Mouse (Mus musculus): ENCODE results near the gene Amotl1. TPM values are rescaled to one million over a fixed set of nuclear protein-coding genes. Genes with fewer than 3 reads are reported as not detected.
A peak's percentile ranks its signal among the peaks of the same experiment; 100 is the strongest.

Gene Amotl1
- total and polyA plus RNA-seq, 3 experiments = 2.3 to 4.9 (median 3.1) TPM

DNA sequence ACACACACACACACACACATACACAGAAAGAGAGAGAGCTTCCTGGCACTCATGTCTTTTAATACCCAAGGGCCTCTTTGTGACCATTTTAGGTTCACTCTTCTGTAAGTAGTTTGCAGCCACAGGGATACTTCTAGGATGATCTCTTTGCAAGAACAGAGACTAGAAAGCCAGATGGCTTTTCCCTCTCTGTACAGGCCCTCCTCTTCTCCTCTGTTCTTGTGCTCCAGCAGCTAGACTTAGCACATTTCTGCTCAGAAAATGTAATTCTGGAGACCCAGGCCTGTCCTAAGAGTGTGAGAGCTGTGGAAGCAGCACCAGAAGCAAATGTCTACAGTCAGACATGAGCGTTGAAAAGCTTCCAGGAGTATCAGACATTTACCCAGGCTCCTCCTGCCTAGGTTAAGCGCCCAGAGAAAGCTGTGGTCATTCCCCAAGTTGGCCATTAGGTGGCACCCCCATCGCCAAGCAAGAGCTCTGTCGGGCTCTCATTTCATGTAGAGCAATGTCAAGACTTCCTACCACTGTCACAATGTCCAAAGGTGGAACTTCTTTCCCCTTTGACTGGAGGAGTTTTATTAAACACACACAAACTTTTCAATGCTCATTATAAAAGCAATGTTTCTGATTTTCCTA, 121.3 kb downstream of the Amotl1 start:
- peak; percentile 39 for DNase-seq (ENCODE audit: low spot score)
- no peak for TF ChIP-seq GATA1 (IDR thresholded peaks at IDR 0.05; ENCODE audit: borderline replicate concordance, low read length)
- TF ChIP-seq CTCF (IDR thresholded peaks at IDR 0.05; ENCODE audit: low read depth, low read length) = peak; percentile 68; the same call in 1 of the 2 replicates
- Histone ChIP-seq H3K4me3 (ENCODE audit: low read depth, low read length) (no peak overlapping the region), H3K36me3 (replicated peaks) (no peaks in the 10 kb centered on the region), H3K27me3 (ENCODE audit: insufficient read depth, low read length) (peaks cover 21% of the 10 kb centered on the region), H3K9me3 (replicated peaks) (no peaks in the 10 kb centered on the region), H3K4me1 (ENCODE audit: insufficient read depth, low read depth, low read length) (no peaks in the 10 kb centered on the region)
- peak; percentile 54; the same call in 1 of the 2 replicates for ATAC-seq (ENCODE audit: extremely low read depth, insufficient number of reproducible peaks, low FRiP score, poor library complexity, severe bottlenecking)

GRCm38 (mm10) chr9:14521695-14522094, 123.2 kb downstream of the Amotl1 start:
- no peak for ATAC-seq (ENCODE audit: extremely low read depth, insufficient number of reproducible peaks, low FRiP score, poor library complexity, severe bottlenecking)

DNA sequence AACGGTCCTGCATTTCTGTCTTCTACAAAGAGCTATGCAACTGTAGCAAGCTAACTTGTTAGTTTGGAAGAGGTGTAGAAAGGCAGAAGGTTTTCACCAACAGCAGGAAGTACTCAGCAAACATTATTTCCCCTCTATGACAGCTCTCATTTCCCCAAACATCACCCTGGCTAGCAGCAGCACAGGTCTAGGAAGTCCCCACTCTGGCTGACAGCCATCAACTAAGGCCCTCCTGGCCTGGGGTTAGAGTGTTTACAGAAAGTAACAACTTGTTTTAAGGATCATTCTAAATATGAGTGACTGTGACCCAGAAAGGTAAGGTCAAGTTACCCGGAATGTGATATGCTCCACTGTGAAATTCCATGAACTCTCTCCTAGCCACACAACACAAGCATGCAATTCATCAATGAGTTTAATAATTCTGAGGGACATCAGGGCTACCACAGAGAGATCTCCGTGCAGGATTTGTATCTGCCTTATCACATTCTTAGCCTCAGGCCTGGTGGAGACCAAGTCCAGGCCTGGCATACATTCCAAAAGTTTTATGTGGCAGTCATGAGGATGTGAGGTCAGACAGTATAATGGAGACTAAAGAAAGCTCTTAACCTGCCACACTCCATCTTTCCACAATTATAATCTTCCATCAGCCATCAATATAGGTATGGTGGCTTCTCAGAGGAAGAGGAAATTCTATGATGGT, 123.7 kb downstream of the Amotl1 start:
- no peak overlapping the region for H3K4me3 ChIP-seq (ENCODE audit: low read depth, low read length)
- TF ChIP-seq CTCF (IDR thresholded peaks at IDR 0.05; ENCODE audit: low read depth, low read length) (no peak), TAL1 (conservative IDR thresholded peaks at IDR 0.05; ENCODE audit: low read depth, low read length) (no peak), GATA2 (IDR thresholded peaks at IDR 0.05; ENCODE audit: borderline replicate concordance, low read depth, low read length) (no peak), POLR2AphosphoS5 (IDR thresholded peaks at IDR 0.05; ENCODE audit: insufficient replicate concordance, low read depth, low read length) (no peak), GATA1 (IDR thresholded peaks at IDR 0.05; ENCODE audit: borderline replicate concordance, low read length) (no peak)
- DNase-seq (ENCODE audit: low spot score) = no peak
- H3K27me3 ChIP-seq (ENCODE audit: insufficient read depth, low read length) = peaks cover 21% of the 10 kb centered on the region
- H3K4me1 ChIP-seq (ENCODE audit: insufficient read depth, low read depth, low read length) = no peaks in the 10 kb centered on the region
- no peaks in the 10 kb centered on the region for H3K9me3 ChIP-seq (replicated peaks)
- no peaks in the 10 kb centered on the region for H3K36me3 ChIP-seq (replicated peaks)
- ATAC-seq (ENCODE audit: extremely low read depth, insufficient number of reproducible peaks, low FRiP score, poor library complexity, severe bottlenecking) = no peak

More at GRCm38 (mm10) chr9:14521695-14522094, 123.2 kb downstream of the Amotl1 start:
- DNase-seq (ENCODE audit: low spot score) = no peak
- H3K27me3 ChIP-seq (ENCODE audit: insufficient read depth, low read length) = peaks cover 21% of the 10 kb centered on the region
- H3K4me3 ChIP-seq (ENCODE audit: low read depth, low read length) = no peak overlapping the region
- no peaks in the 10 kb centered on the region for H3K9me3 ChIP-seq (replicated peaks)
- no peak for TF ChIP-seq GATA2 (IDR thresholded peaks at IDR 0.05; ENCODE audit: borderline replicate concordance, low read depth, low read length)
- TF ChIP-seq GATA1 (IDR thresholded peaks at IDR 0.05; ENCODE audit: borderline replicate concordance, low read length) = no peak
- no peak for TF ChIP-seq CTCF (IDR thresholded peaks at IDR 0.05; ENCODE audit: low read depth, low read length)
- no peak for TF ChIP-seq TAL1 (conservative IDR thresholded peaks at IDR 0.05; ENCODE audit: low read depth, low read length)
- TF ChIP-seq POLR2AphosphoS5 (IDR thresholded peaks at IDR 0.05; ENCODE audit: insufficient replicate concordance, low read depth, low read length) = no peak
- no peaks in the 10 kb centered on the region for H3K4me1 ChIP-seq (ENCODE audit: insufficient read depth, low read depth, low read length)
- no peaks in the 10 kb centered on the region for H3K36me3 ChIP-seq (replicated peaks)

DNA sequence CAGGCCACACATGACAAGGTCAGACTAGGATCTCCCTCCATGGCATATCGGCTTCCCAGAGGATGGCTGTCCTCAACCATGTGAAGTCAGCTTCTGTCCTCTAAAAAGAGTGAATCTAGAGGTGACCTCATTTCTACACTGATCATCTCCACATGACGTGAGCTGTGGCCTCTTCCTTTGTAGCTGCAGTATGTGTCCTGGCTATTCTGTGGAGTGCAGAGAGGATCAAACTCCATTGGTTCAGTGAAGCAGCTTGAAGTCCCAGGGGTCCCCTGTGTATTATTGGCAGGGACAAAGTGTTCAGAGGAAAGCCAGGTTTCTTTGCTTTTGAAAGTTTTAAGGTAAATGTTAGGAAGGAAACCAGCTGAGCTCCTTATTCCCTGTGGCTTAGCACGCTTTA, 126.8 kb downstream of the Amotl1 start:
- TF ChIP-seq TAL1 (conservative IDR thresholded peaks at IDR 0.05; ENCODE audit: low read depth, low read length) = no peak
- TF ChIP-seq CTCF (IDR thresholded peaks at IDR 0.05; ENCODE audit: low read depth, low read length) = no peak
- no peak for TF ChIP-seq POLR2AphosphoS5 (IDR thresholded peaks at IDR 0.05; ENCODE audit: insufficient replicate concordance, low read depth, low read length)
- no peak for TF ChIP-seq GATA2 (IDR thresholded peaks at IDR 0.05; ENCODE audit: borderline replicate concordance, low read depth, low read length)
- TF ChIP-seq GATA1 (IDR thresholded peaks at IDR 0.05; ENCODE audit: borderline replicate concordance, low read length) = no peak

GRCm38 (mm10) chr9:14517296-14517695, 127.6 kb downstream of the Amotl1 start:
- TF ChIP-seq TAL1 (conservative IDR thresholded peaks at IDR 0.05; ENCODE audit: low read depth, low read length) (no peak), POLR2AphosphoS5 (IDR thresholded peaks at IDR 0.05; ENCODE audit: insufficient replicate concordance, low read depth, low read length) (no peak), GATA1 (IDR thresholded peaks at IDR 0.05; ENCODE audit: borderline replicate concordance, low read length) (no peak), CTCF (IDR thresholded peaks at IDR 0.05; ENCODE audit: low read depth, low read length) (no peak), GATA2 (IDR thresholded peaks at IDR 0.05; ENCODE audit: borderline replicate concordance, low read depth, low read length) (no peak)
- DNase-seq (ENCODE audit: low spot score) (no peak), ATAC-seq (ENCODE audit: extremely low read depth, insufficient number of reproducible peaks, low FRiP score, poor library complexity, severe bottlenecking) (no peak)
- peaks cover 16% of the 10 kb centered on the region for H3K36me3 ChIP-seq (replicated peaks)
- H3K9me3 ChIP-seq (replicated peaks) = no peaks in the 10 kb centered on the region
- H3K27me3 ChIP-seq (ENCODE audit: insufficient read depth, low read length) = peaks cover 7% of the 10 kb centered on the region
- no peak overlapping the region for H3K4me3 ChIP-seq (ENCODE audit: low read depth, low read length)
- no peaks in the 10 kb centered on the region for H3K4me1 ChIP-seq (ENCODE audit: insufficient read depth, low read depth, low read length)

More for the DNA sequence above, 126.8 kb downstream of the Amotl1 start:
- Histone ChIP-seq H3K4me3 (ENCODE audit: low read depth, low read length) (no peak overlapping the region), H3K36me3 (replicated peaks) (peaks cover 8% of the 10 kb centered on the region), H3K4me1 (ENCODE audit: insufficient read depth, low read depth, low read length) (no peaks in the 10 kb centered on the region), H3K9me3 (replicated peaks) (no peaks in the 10 kb centered on the region), H3K27me3 (ENCODE audit: insufficient read depth, low read length) (peaks cover 9% of the 10 kb centered on the region)
- DNase-seq (ENCODE audit: low spot score) = no peak
- no peak for ATAC-seq (ENCODE audit: extremely low read depth, insufficient number of reproducible peaks, low FRiP score, poor library complexity, severe bottlenecking)

- H3K36me3 ChIP-seq (replicated peaks) = peaks cover 53% of the 10 kb centered on the region
- ATAC-seq (ENCODE audit: extremely low read depth, insufficient number of reproducible peaks, low FRiP score, poor library complexity, severe bottlenecking) = no peak
Observed at GRCm38 (mm10) chr9:14512633-14513445, 132.0 kb downstream of the Amotl1 start.

More at GRCm38 (mm10) chr9:14512633-14513445, 132.0 kb downstream of the Amotl1 start:
- Histone ChIP-seq H3K4me3 (ENCODE audit: low read depth, low read length) (no peak overlapping the region), H3K9me3 (replicated peaks) (no peaks in the 10 kb centered on the region), H3K27me3 (ENCODE audit: insufficient read depth, low read length) (no peaks in the 10 kb centered on the region), H3K4me1 (ENCODE audit: insufficient read depth, low read depth, low read length) (no peaks in the 10 kb centered on the region)
- DNase-seq (ENCODE audit: low spot score) = no peak
- TF ChIP-seq TAL1 (conservative IDR thresholded peaks at IDR 0.05; ENCODE audit: low read depth, low read length) = no peak
- TF ChIP-seq CTCF (IDR thresholded peaks at IDR 0.05; ENCODE audit: low read depth, low read length) = no peak
- TF ChIP-seq GATA2 (IDR thresholded peaks at IDR 0.05; ENCODE audit: borderline replicate concordance, low read depth, low read length) = no peak
- TF ChIP-seq GATA1 (IDR thresholded peaks at IDR 0.05; ENCODE audit: borderline replicate concordance, low read length) = no peak
- TF ChIP-seq POLR2AphosphoS5 (IDR thresholded peaks at IDR 0.05; ENCODE audit: insufficient replicate concordance, low read depth, low read length) = no peak

Measured in G1E (cell line).